Mouse (Mus musculus) bone marrow, adult 2 months (tissue): ENCODE results near the gene Vstm4.

Source experiments
- CTCF ChIP-seq: fragments of 200-500 bp; IDR thresholded peaks from 2 replicates; pipeline ENCODE4 v1.5.1; 2011; ENCODE audit warnings: low read length, control low read depth; ENCODE audit not compliant: control insufficient read depth, insufficient read depth
- POLR2A ChIP-seq: fragments of 200-500 bp; IDR thresholded peaks from 2 replicates; pipeline ENCODE4 v1.6.1; 2011; ENCODE audit warnings: low read depth, mild to moderate bottlenecking, control low read depth, low read length, borderline replicate concordance; ENCODE audit not compliant: control insufficient read depth

DNA sequence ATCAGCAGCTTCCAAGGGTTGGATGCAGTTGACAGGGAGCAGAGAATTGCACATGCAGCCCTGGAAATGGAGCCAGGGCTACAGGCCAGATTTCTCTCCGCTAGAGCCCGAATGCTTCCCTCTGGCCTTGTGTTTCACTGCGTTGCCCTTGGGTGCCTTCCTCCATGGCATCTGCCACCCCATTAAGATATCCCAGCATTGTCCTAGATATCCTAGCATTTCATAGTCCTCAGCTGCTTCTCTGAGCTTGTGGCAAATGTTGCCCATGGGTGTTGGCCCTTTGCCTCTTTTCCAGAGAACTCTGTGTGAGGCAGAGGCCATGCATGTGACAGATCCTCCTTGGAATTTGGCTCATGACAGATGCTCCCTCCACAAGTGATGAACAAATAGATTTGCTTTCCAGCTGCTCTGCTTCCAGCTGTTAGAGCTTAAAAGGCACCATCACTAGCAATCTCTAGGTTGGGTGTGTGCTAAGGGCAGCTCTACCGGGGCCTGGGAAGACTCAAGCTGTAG lies 37.8 kb downstream of the Vstm4 start:
- TF ChIP-seq CTCF (no peak), POLR2A (no peak)
